In genomic region chr2:59779355-59779754, GRCm38 (mm10) we compare ENCODE assay signal across 10 mouse cellular contexts.
DNase-seq lines count a peak whose midpoint lies in the region; ATAC-seq lines count a peak whose summit lies in the region.
"Had no signal": no experiment of that assay in that cellular context is flagged by ENCODE, and none has a peak within 500 bp of the region (broad histone marks: within the 10 kb centered on the region; RNA-seq: fewer than 3 reads in every experiment).

No protein-coding gene starts in this region.

- no peak overlapping the region for H3K4me2 ChIP-seq in limb, embryonic 13.5 days (replicated peaks)
- H3K4me2 ChIP-seq: neural tube, embryonic 12.5 days had no signal

- H3K36me3 ChIP-seq in limb, embryonic 13.5 days, result peaks cover 22% of the 10 kb centered on the region
- H3K36me3 ChIP-seq: neural tube, embryonic 12.5 days had no signal

- no peak overlapping the region for H3K4me3 ChIP-seq in limb, embryonic 13.5 days
- H3K4me3 ChIP-seq: neural tube, embryonic 12.5 days had no signal

- WGBS in limb, embryonic 13.5 days, result 58% methylated on average over 10 of the region's 10 CpGs

- H3K9me3 ChIP-seq in limb, embryonic 13.5 days, result no peaks in the 10 kb centered on the region
- H3K9me3 ChIP-seq: neural tube, embryonic 12.5 days had no signal

- peak overlapping the region; percentile 15; the same call in 1 of the 2 replicates for H3K27ac ChIP-seq in limb, embryonic 13.5 days
- H3K27ac ChIP-seq: neural tube, embryonic 12.5 days had no signal

- peaks cover 61% of the 10 kb centered on the region for H3K4me1 ChIP-seq in limb, embryonic 13.5 days
- H3K4me1 ChIP-seq: neural tube, embryonic 12.5 days had no signal

- ATAC-seq in limb, embryonic 13.5 days (ENCODE audit: low FRiP score, low read depth), result no peak
- ATAC-seq in megakaryocyte, adult 5-6 weeks (ENCODE audit: poor library complexity, severe bottlenecking), result peak; percentile 84
- ATAC-seq: forebrain, embryonic 14.5 days had no signal

- peak; percentile 46 for DNase-seq in adipocyte (ENCODE audit: low spot score)
- DNase-seq in gonadal fat pad, adult 2 months (ENCODE audit: low read depth), result peak; percentile 93
- DNase-seq in neural tube, embryonic 10.5 days (ENCODE audit: extremely low spot score, low spot score), result no peak
- DNase-seq in layer of hippocampus, adult 9-10 months (ENCODE audit: low spot score), result no peak
- no peak for DNase-seq in heart, adult 9 months (ENCODE audit: low spot score in 2 of 2)
- DNase-seq: heart, postnatal 4 days had no signal

- no peak overlapping the region for H3K9ac ChIP-seq in limb, embryonic 13.5 days
- H3K9ac ChIP-seq: neural tube, embryonic 12.5 days had no signal

- H3K27me3 ChIP-seq in limb, embryonic 13.5 days, result no peaks in the 10 kb centered on the region
- H3K27me3 ChIP-seq: neural tube, embryonic 12.5 days had no signal

Comparison
In these comparisons a context has a peak if more than half of its experiments do, and no peak if none do; other contexts are left out.
1. DNase-seq: peak in adipocyte (single experiment) and gonadal fat pad, adult 2 months (single experiment); none in neural tube, embryonic 10.5 days (single experiment), layer of hippocampus, adult 9-10 months (single experiment) and heart, adult 9 months (0 of 2).